Mouse (Mus musculus) hindbrain, embryonic 13.5 days (tissue): ENCODE measurements around the gene B3gnt6. TPM values are rescaled to one million over a fixed set of nuclear protein-coding genes. Genes with fewer than 3 reads are reported as not detected.

Source experiments
- ATAC-seq: fragments of 200-750 bp; cut with Nextera tagmentation; 2 replicates; pipeline ENCODE4 v1.8.0; 2017; ENCODE audit warnings: moderate TSS enrichment; ENCODE audit not compliant: low FRiP score
- H3K27ac ChIP-seq: fragments of 300-500 bp; sonication (generic); 2 replicates; pipeline ENCODE4 v1.5.1; 2015; ENCODE audit warnings: inconsistent platforms, mild to moderate bottlenecking, moderate library complexity
- H3K27me3 ChIP-seq: fragments of 300-500 bp; sonication (generic); 2 replicates; pipeline ENCODE4 v1.6.1; 2015; ENCODE audit warnings: mild to moderate bottlenecking, inconsistent platforms
- H3K36me3 ChIP-seq: fragments of 300-500 bp; sonication (generic); 2 replicates; pipeline ENCODE4 v1.6.1; 2015; ENCODE audit warnings: mild to moderate bottlenecking, inconsistent platforms
- H3K4me1 ChIP-seq: fragments of 300-500 bp; sonication (generic); replicated peaks from 2 replicates; pipeline ENCODE4 v1.6.1; 2015; ENCODE audit warnings: inconsistent platforms
- H3K4me2 ChIP-seq: fragments of 300-500 bp; sonication (generic); 2 replicates; pipeline ENCODE4 v1.6.1; 2015; ENCODE audit warnings: inconsistent platforms, mild to moderate bottlenecking, moderate library complexity
- H3K4me3 ChIP-seq: fragments of 300-500 bp; sonication (generic); 2 replicates; pipeline ENCODE4 v1.5.1; 2015; ENCODE audit warnings: mild to moderate bottlenecking, inconsistent platforms
- H3K9ac ChIP-seq: fragments of 300-500 bp; sonication (generic); 2 replicates; pipeline ENCODE4 v1.6.1; 2015; ENCODE audit warnings: mild to moderate bottlenecking, inconsistent platforms
- H3K9me3 ChIP-seq: fragments of 300-500 bp; sonication (generic); 2 replicates; pipeline ENCODE4 v1.6.1; 2016; ENCODE audit warnings: inconsistent platforms
- WGBS: fragments of 180-500 bp; shearing (Covaris S2); methylation state at CpG from one replicate; pipeline ENCODE4 v1.1.7; 2015; 5-methylcytosine and 5-hydroxymethylcytosine counted together
- polyA plus RNA-seq: library from polyadenylated mRNA; unstranded; fragments of >200 nt; fragmentation: Nextera tagmentation; extraction: Ambion mirVana; gene quantifications from 2 replicates; pipeline ENCODE4 v1.2.1, GENCODE M21; 2015

B3gnt6 gene
- polyA plus RNA-seq, 1 experiment from 2014 or later, result 0.27 TPM

- no peak for ATAC-seq
- peaks cover 19% of the 10 kb centered on the region; the same call in 1 of the 2 replicates for H3K27me3 ChIP-seq
- WGBS, result 84% methylated on average over 4 of the region's 4 CpGs
- H3K4me2 ChIP-seq, result no peak overlapping the region
- peaks cover 48% of the 10 kb centered on the region for H3K4me1 ChIP-seq
- no peak overlapping the region for H3K4me3 ChIP-seq
- no peaks in the 10 kb centered on the region for H3K9me3 ChIP-seq
- no peak overlapping the region for H3K27ac ChIP-seq
- H3K36me3 ChIP-seq, result no peaks in the 10 kb centered on the region
- no peak overlapping the region for H3K9ac ChIP-seq
These were observed 24.2 kb downstream of the B3gnt6 start for GRCm38 (mm10) chr7:98174883-98175755.

DNA sequence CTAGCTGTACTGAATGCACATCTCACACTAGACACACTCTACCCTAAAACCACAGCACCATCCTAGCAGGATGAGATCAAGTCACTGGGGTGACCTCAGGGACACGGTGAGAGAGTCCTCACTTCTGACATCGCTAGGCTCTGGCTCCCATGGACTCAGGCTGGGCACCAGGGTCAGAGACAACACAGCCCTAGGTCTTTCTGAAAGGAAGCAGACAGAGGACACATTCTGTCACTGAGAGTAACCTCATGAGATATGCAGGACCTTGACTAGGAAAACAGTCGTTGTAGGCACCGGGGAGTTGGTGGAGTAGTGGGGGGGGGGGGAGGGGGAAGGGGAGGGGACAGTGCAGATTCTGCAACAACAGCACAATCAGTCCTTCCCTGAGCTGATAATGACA is 25.9 kb downstream of the B3gnt6 start:
- Histone ChIP-seq H3K4me3 (no peak overlapping the region), H3K27me3 (peaks cover 7% of the 10 kb centered on the region; the same call in 1 of the 2 replicates), H3K9ac (no peak overlapping the region), H3K9me3 (no peaks in the 10 kb centered on the region), H3K36me3 (no peaks in the 10 kb centered on the region), H3K27ac (no peak overlapping the region), H3K4me2 (no peak overlapping the region), H3K4me1 (peaks cover 44% of the 10 kb centered on the region)
- no peak for ATAC-seq
- WGBS, result 52% methylated on average over 4 of the region's 4 CpGs

DNA sequence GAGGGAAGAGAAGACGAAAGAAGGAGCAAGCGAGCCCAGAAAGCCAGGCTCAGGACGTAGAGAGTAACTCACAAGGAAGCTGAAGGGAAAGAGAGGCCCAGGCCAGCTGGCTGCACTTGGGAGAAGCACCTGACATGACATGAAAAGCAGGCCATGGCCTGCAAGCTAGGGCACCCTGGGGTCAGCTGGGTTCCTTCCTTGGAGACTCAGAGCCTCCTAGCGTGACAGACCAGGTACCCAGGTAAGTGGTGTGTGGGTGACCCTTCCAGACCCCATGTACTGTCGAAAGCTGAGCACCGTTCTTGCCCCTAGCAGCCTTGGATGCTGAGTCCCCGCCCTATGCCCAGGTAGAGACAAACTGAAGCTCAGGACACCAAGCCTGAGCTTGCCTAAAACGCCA is 26.6 kb downstream of the B3gnt6 start:
- Histone ChIP-seq H3K27ac (no peak overlapping the region), H3K9me3 (no peaks in the 10 kb centered on the region), H3K4me3 (no peak overlapping the region), H3K4me2 (no peak overlapping the region), H3K4me1 (peaks cover 42% of the 10 kb centered on the region), H3K27me3 (peaks cover 7% of the 10 kb centered on the region; the same call in 1 of the 2 replicates), H3K9ac (no peak overlapping the region), H3K36me3 (no peaks in the 10 kb centered on the region)
- ATAC-seq, result no peak
- 87% methylated on average over 8 of the region's 8 CpGs for WGBS

DNA sequence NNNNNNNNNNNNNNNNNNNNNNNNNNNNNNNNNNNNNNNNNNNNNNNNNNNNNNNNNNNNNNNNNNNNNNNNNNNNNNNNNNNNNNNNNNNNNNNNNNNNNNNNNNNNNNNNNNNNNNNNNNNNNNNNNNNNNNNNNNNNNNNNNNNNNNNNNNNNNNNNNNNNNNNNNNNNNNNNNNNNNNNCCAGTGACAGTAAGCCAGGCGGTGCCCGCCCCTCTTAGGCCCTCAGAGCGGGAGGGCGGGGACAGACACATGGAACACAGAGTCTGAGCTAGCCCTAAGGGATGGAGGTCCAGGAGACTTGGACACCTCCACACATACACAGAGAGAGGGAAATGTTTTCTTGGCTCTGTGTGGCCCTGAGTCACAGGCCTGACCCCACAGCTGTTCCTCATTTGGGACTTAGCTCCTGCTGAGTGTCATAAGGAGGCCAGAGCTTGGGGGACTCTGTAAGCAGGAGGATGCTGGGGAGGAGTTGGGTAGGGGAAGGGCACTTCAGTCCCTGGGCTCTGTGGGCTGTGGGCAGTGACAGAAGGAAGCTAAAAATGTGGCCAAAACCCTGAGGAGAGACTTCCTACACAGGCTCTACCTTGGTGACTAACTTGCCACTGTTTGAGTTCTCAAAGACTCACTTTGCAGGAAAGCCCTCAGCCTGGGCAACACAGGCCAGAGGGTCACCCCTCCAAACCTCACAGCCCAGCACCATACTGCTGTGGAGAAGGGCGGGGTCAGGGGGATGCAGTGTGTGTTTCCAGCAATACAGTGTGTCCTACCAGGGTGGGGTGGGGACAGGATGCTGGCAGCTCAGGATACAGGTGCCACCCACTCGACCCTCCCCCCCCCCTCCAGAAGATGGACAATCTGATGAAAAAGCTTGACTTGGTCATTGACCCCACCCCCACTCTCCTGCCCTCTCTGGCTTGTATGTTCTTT is 27.9 kb downstream of the B3gnt6 start:
- Histone ChIP-seq H3K4me1 (peaks cover 30% of the 10 kb centered on the region), H3K4me2 (no peak overlapping the region), H3K27me3 (no peaks in the 10 kb centered on the region), H3K27ac (no peak overlapping the region), H3K4me3 (no peak overlapping the region), H3K36me3 (no peaks in the 10 kb centered on the region), H3K9me3 (no peaks in the 10 kb centered on the region), H3K9ac (0 out of 2 replicates have a peak overlapping the region, but pooled peaks have one; percentile 24)
- 69% methylated on average over 6 of the region's 6 CpGs for WGBS
- peak; percentile 40; the same call in 1 of the 2 replicates for ATAC-seq

- WGBS, result 47% methylated on average over 10 of the region's 10 CpGs
- ATAC-seq, result peak; percentile 58; the same call in 1 of the 2 replicates
- Histone ChIP-seq H3K27ac (peak overlapping the region; percentile 15), H3K4me1 (peaks cover 23% of the 10 kb centered on the region), H3K9ac (no peak overlapping the region), H3K36me3 (peaks cover 6% of the 10 kb centered on the region; the same call in 1 of the 2 replicates), H3K4me2 (no peak overlapping the region), H3K9me3 (no peaks in the 10 kb centered on the region), H3K27me3 (0 out of 2 replicates have a peak, but pooled peaks cover 2% of the 10 kb centered on the region), H3K4me3 (no peak overlapping the region)
These were observed 34.2 kb downstream of the B3gnt6 start for GRCm38 (mm10) chr7:98164999-98165528.

GRCm38 (mm10) chr7:98164382-98164998 is 34.8 kb downstream of the B3gnt6 start:
- 0 out of 2 replicates have a peak, but pooled peaks cover 2% of the 10 kb centered on the region for H3K27me3 ChIP-seq
- H3K9ac ChIP-seq, result no peak overlapping the region
- H3K4me2 ChIP-seq, result no peak overlapping the region
- WGBS, result 68% methylated on average over 9 of the region's 9 CpGs
- no peaks in the 10 kb centered on the region for H3K9me3 ChIP-seq
- peaks cover 6% of the 10 kb centered on the region; the same call in 1 of the 2 replicates for H3K36me3 ChIP-seq
- H3K4me3 ChIP-seq, result no peak overlapping the region
- peak overlapping the region; percentile 61; the same call in 1 of the 2 replicates for H3K27ac ChIP-seq
- no peak for ATAC-seq
- H3K4me1 ChIP-seq, result peaks cover 28% of the 10 kb centered on the region

DNA sequence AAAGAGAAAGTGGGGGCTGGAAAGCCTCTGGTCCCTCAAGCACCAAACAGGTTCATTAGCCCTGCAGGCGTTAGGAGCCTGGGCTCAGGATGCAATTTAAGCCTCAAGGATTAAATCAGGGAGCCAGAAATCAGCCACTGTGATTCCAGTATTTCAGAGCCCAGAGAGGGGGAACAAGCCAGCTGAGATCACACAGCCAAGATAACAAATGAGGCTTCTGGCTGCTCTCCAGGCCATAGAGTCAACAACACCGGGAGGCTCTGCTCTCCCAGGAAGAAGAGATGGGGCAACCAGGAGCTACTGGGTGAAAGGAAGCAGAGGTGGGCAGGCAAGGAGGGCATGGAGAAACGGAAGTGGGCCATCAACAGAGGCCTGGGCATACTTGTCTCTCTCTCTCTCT is 35.6 kb downstream of the B3gnt6 start:
- Histone ChIP-seq H3K9me3 (no peaks in the 10 kb centered on the region), H3K4me3 (no peak overlapping the region), H3K36me3 (peaks cover 6% of the 10 kb centered on the region; the same call in 1 of the 2 replicates), H3K27ac (no peak overlapping the region), H3K4me2 (no peak overlapping the region), H3K4me1 (peaks cover 33% of the 10 kb centered on the region), H3K9ac (no peak overlapping the region), H3K27me3 (0 out of 2 replicates have a peak, but pooled peaks cover 2% of the 10 kb centered on the region)
- ATAC-seq, result no peak
- WGBS, result 47% methylated on average over 3 of the region's 3 CpGs

- no peak overlapping the region for H3K27ac ChIP-seq
- no peak overlapping the region for H3K4me2 ChIP-seq
- H3K4me3 ChIP-seq, result no peak overlapping the region
- peaks cover 48% of the 10 kb centered on the region for H3K4me1 ChIP-seq
- no peak for ATAC-seq
- no peaks in the 10 kb centered on the region for H3K9me3 ChIP-seq
- H3K36me3 ChIP-seq, result peaks cover 6% of the 10 kb centered on the region; the same call in 1 of the 2 replicates
- WGBS, result 79% methylated on average over 6 of the region's 6 CpGs
- 0 out of 2 replicates have a peak, but pooled peaks cover 2% of the 10 kb centered on the region for H3K27me3 ChIP-seq
- H3K9ac ChIP-seq, result no peak overlapping the region
These were observed 37.0 kb downstream of the B3gnt6 start for GRCm38 (mm10) chr7:98162239-98162638.

DNA sequence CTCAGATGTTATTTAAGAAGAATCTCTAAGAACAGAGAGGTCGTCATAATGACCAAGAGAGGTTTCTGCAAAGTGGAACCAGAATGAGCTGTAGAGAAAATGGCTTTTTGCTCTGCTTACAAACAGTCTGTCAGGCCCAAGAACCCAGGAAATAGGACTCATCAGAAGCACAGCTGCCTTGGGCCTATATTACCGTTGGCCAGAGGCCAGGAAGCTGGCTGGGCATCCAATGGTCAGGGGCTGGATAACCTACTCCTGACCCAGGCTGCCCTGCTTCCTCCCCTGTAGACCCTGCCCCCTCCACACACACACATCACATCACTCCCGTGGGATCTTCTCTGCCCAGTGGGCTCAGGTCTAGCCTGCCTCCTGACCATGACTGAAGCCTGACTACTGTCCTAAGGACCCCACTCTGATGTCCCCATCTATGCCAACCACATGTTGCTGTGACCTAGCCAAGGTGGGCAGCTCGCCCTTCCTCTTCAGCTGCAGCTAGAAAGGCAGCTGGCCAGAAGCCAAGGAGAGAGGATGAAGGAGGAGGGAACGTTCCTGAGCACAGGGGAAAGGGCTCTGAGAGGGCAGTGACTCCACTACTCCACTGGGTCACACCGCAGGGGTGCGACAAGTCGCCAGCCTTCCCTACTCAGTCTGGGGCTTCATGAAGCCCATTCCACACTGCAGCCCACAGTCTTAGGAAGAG is 39.1 kb downstream of the B3gnt6 start:
- Histone ChIP-seq H3K4me1 (peaks cover 62% of the 10 kb centered on the region), H3K27me3 (0 out of 2 replicates have a peak, but pooled peaks cover 2% of the 10 kb centered on the region), H3K9ac (no peak overlapping the region), H3K4me2 (no peak overlapping the region), H3K4me3 (no peak overlapping the region), H3K36me3 (peaks cover 6% of the 10 kb centered on the region; the same call in 1 of the 2 replicates), H3K9me3 (no peaks in the 10 kb centered on the region), H3K27ac (0 out of 2 replicates have a peak overlapping the region, but pooled peaks have one; percentile 12)
- 53% methylated on average over 8 of the region's 8 CpGs for WGBS
- no peak for ATAC-seq

DNA sequence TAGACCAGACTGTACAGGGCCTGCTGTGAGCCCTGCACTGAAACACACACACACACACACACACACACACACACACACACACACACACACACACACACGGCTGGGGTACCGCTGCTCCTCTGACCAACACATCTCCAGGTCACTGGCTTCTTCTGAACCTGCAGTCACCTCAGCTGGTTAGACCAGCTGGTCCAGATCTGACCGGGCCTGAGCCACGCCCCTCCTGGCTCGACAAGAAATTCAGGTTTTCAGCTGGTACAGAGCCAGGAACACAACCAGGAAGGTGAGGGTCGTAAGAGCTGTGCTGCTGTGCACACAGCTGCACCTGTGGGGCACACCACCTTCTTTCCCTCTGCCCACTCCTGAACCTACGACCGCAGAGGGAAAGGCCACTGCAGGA is 40.8 kb downstream of the B3gnt6 start:
- H3K27ac ChIP-seq, result no peak overlapping the region
- ATAC-seq, result no peak
- H3K36me3 ChIP-seq, result peaks cover 6% of the 10 kb centered on the region; the same call in 1 of the 2 replicates
- H3K9me3 ChIP-seq, result no peaks in the 10 kb centered on the region
- no peak overlapping the region for H3K9ac ChIP-seq
- WGBS, result 57% methylated on average over 8 of the region's 8 CpGs
- 0 out of 2 replicates have a peak, but pooled peaks cover 2% of the 10 kb centered on the region for H3K27me3 ChIP-seq
- no peak overlapping the region for H3K4me2 ChIP-seq
- no peak overlapping the region for H3K4me3 ChIP-seq
- peaks cover 53% of the 10 kb centered on the region for H3K4me1 ChIP-seq
